ENCODE assay signal across 27 mouse cellular contexts in the genomic region with DNA sequence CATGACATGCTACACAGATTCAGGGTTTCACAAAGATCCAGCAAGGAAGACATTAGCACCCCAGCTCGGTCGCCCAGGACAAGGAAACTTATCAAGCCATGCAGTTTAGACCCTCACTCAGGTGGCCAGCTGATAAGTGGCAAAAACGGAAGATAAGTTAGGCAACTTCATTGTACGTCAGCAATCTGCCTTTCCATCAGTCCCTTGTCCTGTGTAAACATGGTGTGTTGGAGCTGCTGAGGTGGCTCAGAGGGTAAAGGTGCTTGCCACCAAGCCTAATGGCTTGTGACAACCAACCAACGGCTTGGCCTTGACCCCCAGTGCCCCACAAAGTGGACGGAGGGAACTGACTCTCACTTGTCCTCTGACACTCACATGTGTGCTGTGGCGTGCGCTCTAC. TPM values are rescaled to one million over a fixed set of nuclear protein-coding genes. Genes with fewer than 3 reads are reported as not detected.
A peak's percentile ranks its signal among the peaks of the same experiment; 100 is the strongest.
DNase-seq lines count a peak whose midpoint lies in the region; ATAC-seq and TF ChIP-seq lines count a peak whose summit lies in the region.
"Had no signal": no experiment of that assay in that cellular context is flagged by ENCODE, and none has a peak within 500 bp of the region (broad histone marks: within the 10 kb centered on the region; RNA-seq: fewer than 3 reads in every experiment).

No protein-coding gene starts in this region.

- H3K4me3 ChIP-seq in intestine, postnatal 0 days (ENCODE audit: low read depth, low read length): no peak overlapping the region
- no peak overlapping the region for H3K4me3 ChIP-seq in intestine, embryonic 15.5 days (replicated peaks)
- no peak overlapping the region for H3K4me3 ChIP-seq in liver, embryonic 11.5 days (ENCODE audit: low read depth, low read length)
- no peak overlapping the region for H3K4me3 ChIP-seq in liver, postnatal 0 days (ENCODE audit: low read depth, low read length)
- H3K4me3 ChIP-seq in forebrain, postnatal 0 days (ENCODE audit: low read depth, low read length): no peak overlapping the region
- H3K4me3 ChIP-seq: embryonic facial prominence, embryonic 10.5 days; forebrain, embryonic 10.5 days; heart, embryonic 13.5 days; limb, embryonic 13.5 days; lung, embryonic 15.5 days; midbrain, embryonic 12.5 days had no signal

- no peaks in the 10 kb centered on the region for H3K4me1 ChIP-seq in intestine, postnatal 0 days (replicated peaks; ENCODE audit: control insufficient read depth, insufficient read depth, low read length)
- H3K4me1 ChIP-seq in intestine, embryonic 15.5 days (replicated peaks): no peaks in the 10 kb centered on the region
- H3K4me1 ChIP-seq in liver, embryonic 11.5 days (replicated peaks; ENCODE audit: control insufficient read depth, insufficient read depth, low read length): peaks cover 23% of the 10 kb centered on the region
- H3K4me1 ChIP-seq in liver, postnatal 0 days (ENCODE audit: insufficient read depth): peaks cover 14% of the 10 kb centered on the region
- H3K4me1 ChIP-seq in forebrain, postnatal 0 days (ENCODE audit: insufficient read depth): no peaks in the 10 kb centered on the region
- H3K4me1 ChIP-seq: embryonic facial prominence, embryonic 10.5 days; forebrain, embryonic 10.5 days; limb, embryonic 13.5 days; midbrain, embryonic 12.5 days had no signal

- H3K27me3 ChIP-seq in intestine, postnatal 0 days (replicated peaks; ENCODE audit: control insufficient read depth, insufficient read depth, low read length): no peaks in the 10 kb centered on the region
- H3K27me3 ChIP-seq in intestine, embryonic 15.5 days (replicated peaks): no peaks in the 10 kb centered on the region
- no peaks in the 10 kb centered on the region for H3K27me3 ChIP-seq in liver, embryonic 11.5 days (replicated peaks; ENCODE audit: control insufficient read depth, insufficient read depth, low read length)
- no peaks in the 10 kb centered on the region for H3K27me3 ChIP-seq in liver, postnatal 0 days (ENCODE audit: insufficient read depth, low read length)
- no peaks in the 10 kb centered on the region for H3K27me3 ChIP-seq in forebrain, postnatal 0 days (ENCODE audit: insufficient read depth, low read length)
- H3K27me3 ChIP-seq: heart, embryonic 13.5 days; limb, embryonic 13.5 days; lung, embryonic 15.5 days; midbrain, embryonic 12.5 days; Patski had no signal

- peak; percentile 82; the same call in 1 of the 2 replicates for TF ChIP-seq EP300 in liver, postnatal 0 days (IDR thresholded peaks at IDR 0.05; ENCODE audit: low read depth)

- H3K36me3 ChIP-seq in intestine, postnatal 0 days (ENCODE audit: control insufficient read depth, insufficient read depth): peaks cover 54% of the 10 kb centered on the region
- H3K36me3 ChIP-seq in intestine, embryonic 15.5 days: no peaks in the 10 kb centered on the region; the same call in 1 of the 2 replicates
- H3K36me3 ChIP-seq in liver, embryonic 11.5 days (ENCODE audit: control insufficient read depth, insufficient read depth, low read length): peaks cover 7% of the 10 kb centered on the region; the same call in 1 of the 2 replicates
- peaks cover 50% of the 10 kb centered on the region for H3K36me3 ChIP-seq in liver, postnatal 0 days (replicated peaks; ENCODE audit: insufficient read depth, low read length)
- peaks cover 51% of the 10 kb centered on the region for H3K36me3 ChIP-seq in forebrain, postnatal 0 days (ENCODE audit: insufficient read depth)

- 54% methylated on average over 8 of the region's 8 CpGs for WGBS in intestine, postnatal 0 days
- WGBS in intestine, embryonic 15.5 days: 73% methylated on average over 8 of the region's 8 CpGs
- 44% methylated on average over 8 of the region's 8 CpGs for whole genome bisulfite sequencing in liver, embryonic 11.5 days
- WGBS in liver, postnatal 0 days (ENCODE audit: insufficient replicate concordance): 42% methylated on average over 8 of the region's 8 CpGs
- whole genome bisulfite sequencing in forebrain, postnatal 0 days: 91% methylated on average over 8 of the region's 8 CpGs

- no peak overlapping the region for H3K4me2 ChIP-seq in intestine, postnatal 0 days (replicated peaks; ENCODE audit: low read depth)
- no peak overlapping the region for H3K4me2 ChIP-seq in intestine, embryonic 15.5 days (replicated peaks)
- H3K4me2 ChIP-seq in liver, embryonic 11.5 days: peak overlapping the region; percentile 4
- no peak overlapping the region for H3K4me2 ChIP-seq in liver, postnatal 0 days (ENCODE audit: low read depth, low read length)
- H3K4me2 ChIP-seq in forebrain, postnatal 0 days (ENCODE audit: low read depth): no peak overlapping the region
- H3K4me2 ChIP-seq: heart, embryonic 13.5 days; limb, embryonic 13.5 days; lung, embryonic 15.5 days; midbrain, embryonic 12.5 days had no signal

- H3K27ac ChIP-seq in intestine, postnatal 0 days (ENCODE audit: low read depth, low read length): no peak overlapping the region
- no peak overlapping the region for H3K27ac ChIP-seq in intestine, embryonic 15.5 days
- peak overlapping the region; percentile 65 for H3K27ac ChIP-seq in liver, embryonic 11.5 days (ENCODE audit: low read depth, low read length)
- peak overlapping the region; percentile 44; the same call in 1 of the 2 replicates for H3K27ac ChIP-seq in liver, postnatal 0 days (ENCODE audit: low read depth)
- H3K27ac ChIP-seq in forebrain, postnatal 0 days (ENCODE audit: low read depth, low read length): no peak overlapping the region
- H3K27ac ChIP-seq: embryonic facial prominence, embryonic 10.5 days; forebrain, embryonic 10.5 days; heart, embryonic 13.5 days; limb, embryonic 13.5 days; lung, embryonic 15.5 days; midbrain, embryonic 12.5 days had no signal

- DNase-seq in liver, embryonic 11.5 days (ENCODE audit: low spot score): no peak
- no peak for DNase-seq in liver, postnatal 0 days
- peak; percentile 61 for DNase-seq in yolk sac, embryonic 10.5 days (ENCODE audit: low spot score)
- no peak for DNase-seq in spleen, postnatal 10 days (ENCODE audit: low spot score in 2 of 2)
- DNase-seq in lung, postnatal 25 days (ENCODE audit: low spot score): no peak
- no peak for DNase-seq in forebrain, postnatal 0 days
- DNase-seq: adrenal gland, adult 8-10 months; cerebellum, adult 8-10 months; gastrocnemius, postnatal 14 days; heart, adult 18-20 months; heart, postnatal 14 days; kidney, adult 8-10 months; kidney, postnatal 25 days; lung, postnatal 4 days; right cerebral cortex, postnatal 14 days; thymus, postnatal 14 days had no signal

- H3K9ac ChIP-seq in intestine, postnatal 0 days (ENCODE audit: low read depth, low read length): no peak overlapping the region
- H3K9ac ChIP-seq in intestine, embryonic 15.5 days: no peak overlapping the region
- H3K9ac ChIP-seq in liver, embryonic 11.5 days (ENCODE audit: low read depth, low read length): no peak overlapping the region
- no peak overlapping the region for H3K9ac ChIP-seq in liver, postnatal 0 days (replicated peaks)
- H3K9ac ChIP-seq in forebrain, postnatal 0 days: no peak overlapping the region
- H3K9ac ChIP-seq: heart, embryonic 13.5 days; limb, embryonic 13.5 days; lung, embryonic 15.5 days; midbrain, embryonic 12.5 days had no signal

- peak; percentile 70 for ATAC-seq in intestine, postnatal 0 days
- no peak for ATAC-seq in intestine, embryonic 15.5 days
- ATAC-seq in liver, embryonic 11.5 days (replicated peaks; ENCODE audit: low FRiP score): peak; percentile 70
- peak; percentile 78 for ATAC-seq in liver, postnatal 0 days
- no peak for ATAC-seq in forebrain, postnatal 0 days
- ATAC-seq: CD4-positive, CD25-positive, alpha-beta regulatory T cell, adult 4 months; forebrain, embryonic 16.5 days; Patski had no signal

- TF ChIP-seq CTCF in intestine, postnatal 0 days (IDR thresholded peaks at IDR 0.05; ENCODE audit: low read depth): no peak
- TF ChIP-seq CTCF in liver, postnatal 0 days (IDR thresholded peaks at IDR 0.05; ENCODE audit: low read depth): no peak
- TF ChIP-seq CTCF in forebrain, postnatal 0 days (IDR thresholded peaks at IDR 0.05; ENCODE audit: low read depth): no peak

- H3K9me3 ChIP-seq in intestine, postnatal 0 days (ENCODE audit: control insufficient read depth): no peaks in the 10 kb centered on the region
- no peaks in the 10 kb centered on the region for H3K9me3 ChIP-seq in intestine, embryonic 15.5 days
- no peaks in the 10 kb centered on the region for H3K9me3 ChIP-seq in liver, embryonic 11.5 days (ENCODE audit: control insufficient read depth, low read length)
- no peaks in the 10 kb centered on the region for H3K9me3 ChIP-seq in liver, postnatal 0 days (ENCODE audit: low read length)
- no peaks in the 10 kb centered on the region for H3K9me3 ChIP-seq in forebrain, postnatal 0 days (ENCODE audit: low read length)
- H3K9me3 ChIP-seq: embryonic facial prominence, embryonic 10.5 days; forebrain, embryonic 10.5 days; heart, embryonic 13.5 days; limb, embryonic 13.5 days; lung, embryonic 15.5 days; midbrain, embryonic 12.5 days had no signal

RNA-seq across cellular contexts. Expression of gene Os9, which starts 20.5 kb away (rescaled TPM):
- polyA plus RNA-seq in intestine, postnatal 0 days (2015; fragmentation: Nextera tagmentation; extraction: Ambion mirVana): 113 and 116 TPM in 2 replicates
- 93.0 and 104 TPM in 2 replicates for polyA plus RNA-seq in intestine, embryonic 15.5 days (2015; fragmentation: Nextera tagmentation; extraction: Ambion mirVana)
- 51.2 and 54.7 TPM in 2 replicates for polyA plus RNA-seq in liver, embryonic 11.5 days (2014; fragmentation: Nextera tagmentation; extraction: Ambion mirVana)
- polyA plus RNA-seq in liver, postnatal 0 days (2015; fragmentation: Nextera tagmentation; extraction: Ambion mirVana): 78.8 and 81.4 TPM in 2 replicates
- total RNA-seq in forebrain, postnatal 0 days (2014; rRNA removed): 118 and 119 TPM in 2 replicates
- 122 TPM in 2 replicates for polyA plus RNA-seq in forebrain, postnatal 0 days (2015; fragmentation: Nextera tagmentation; extraction: Ambion mirVana)

RNA-seq across cellular contexts. Expression of gene Agap2, which starts 25.3 kb away (rescaled TPM):
- 0.07 and 0.20 TPM in 2 replicates for polyA plus RNA-seq in intestine, postnatal 0 days (2015; fragmentation: Nextera tagmentation; extraction: Ambion mirVana)
- 0.16 and 0.43 TPM in 2 replicates for polyA plus RNA-seq in intestine, embryonic 15.5 days (2015; fragmentation: Nextera tagmentation; extraction: Ambion mirVana)
- polyA plus RNA-seq in liver, embryonic 11.5 days (2014; fragmentation: Nextera tagmentation; extraction: Ambion mirVana): 2.2 and 2.3 TPM in 2 replicates
- 0.33 and 0.88 TPM in 2 replicates for polyA plus RNA-seq in liver, postnatal 0 days (2015; fragmentation: Nextera tagmentation; extraction: Ambion mirVana)
- 220 and 258 TPM in 2 replicates for total RNA-seq in forebrain, postnatal 0 days (2014; rRNA removed)
- 3.5 and 4.6 TPM in 2 replicates for polyA plus RNA-seq in forebrain, postnatal 0 days (2015; fragmentation: Nextera tagmentation; extraction: Ambion mirVana)
- polyA plus RNA-seq: heart, embryonic 13.5 days had no signal

RNA-seq across cellular contexts. Expression of gene Tspan31, which starts 30.4 kb away (rescaled TPM):
- 264 and 300 TPM in 2 replicates for polyA plus RNA-seq in intestine, postnatal 0 days (2015; fragmentation: Nextera tagmentation; extraction: Ambion mirVana)
- polyA plus RNA-seq in intestine, embryonic 15.5 days (2015; fragmentation: Nextera tagmentation; extraction: Ambion mirVana): 167 and 181 TPM in 2 replicates
- 112 and 121 TPM in 2 replicates for polyA plus RNA-seq in liver, embryonic 11.5 days (2014; fragmentation: Nextera tagmentation; extraction: Ambion mirVana)
- 224 and 230 TPM in 2 replicates for polyA plus RNA-seq in liver, postnatal 0 days (2015; fragmentation: Nextera tagmentation; extraction: Ambion mirVana)
- total RNA-seq in forebrain, postnatal 0 days (2014; rRNA removed): 105 and 201 TPM in 2 replicates
- 83.9 and 98.1 TPM in 2 replicates for polyA plus RNA-seq in forebrain, postnatal 0 days (2015; fragmentation: Nextera tagmentation; extraction: Ambion mirVana)

RNA-seq across cellular contexts. Expression of gene Cdk4, which starts 37.1 kb away (rescaled TPM):
- 500 and 515 TPM in 2 replicates for polyA plus RNA-seq in intestine, postnatal 0 days (2015; fragmentation: Nextera tagmentation; extraction: Ambion mirVana)
- polyA plus RNA-seq in intestine, embryonic 15.5 days (2015; fragmentation: Nextera tagmentation; extraction: Ambion mirVana): 1,579 and 1,616 TPM in 2 replicates
- polyA plus RNA-seq in liver, embryonic 11.5 days (2014; fragmentation: Nextera tagmentation; extraction: Ambion mirVana): 1,533 and 1,539 TPM in 2 replicates
- 209 and 225 TPM in 2 replicates for polyA plus RNA-seq in liver, postnatal 0 days (2015; fragmentation: Nextera tagmentation; extraction: Ambion mirVana)
- 432 and 445 TPM in 2 replicates for total RNA-seq in forebrain, postnatal 0 days (2014; rRNA removed)
- polyA plus RNA-seq in forebrain, postnatal 0 days (2015; fragmentation: Nextera tagmentation; extraction: Ambion mirVana): 656 and 790 TPM in 2 replicates

RNA-seq across cellular contexts. Expression of gene March9, which starts 40.4 kb away (rescaled TPM):
- polyA plus RNA-seq in intestine, postnatal 0 days (2015; fragmentation: Nextera tagmentation; extraction: Ambion mirVana): 0.91 and 1.1 TPM in 2 replicates
- 0.74 and 0.91 TPM in 2 replicates for polyA plus RNA-seq in intestine, embryonic 15.5 days (2015; fragmentation: Nextera tagmentation; extraction: Ambion mirVana)
- polyA plus RNA-seq in liver, embryonic 11.5 days (2014; fragmentation: Nextera tagmentation; extraction: Ambion mirVana): 0.38 TPM in 2 replicates
- 0.04 and 0.06 TPM in 2 replicates for polyA plus RNA-seq in liver, postnatal 0 days (2015; fragmentation: Nextera tagmentation; extraction: Ambion mirVana)
- 70.7 and 75.8 TPM in 2 replicates for total RNA-seq in forebrain, postnatal 0 days (2014; rRNA removed)
- 7.9 and 8.1 TPM in 2 replicates for polyA plus RNA-seq in forebrain, postnatal 0 days (2015; fragmentation: Nextera tagmentation; extraction: Ambion mirVana)

Comparison
In these comparisons a context has a peak if more than half of its experiments do, and no peak if none do; other contexts are left out.
1. ATAC-seq: peak in intestine, postnatal 0 days (single experiment), liver, embryonic 11.5 days (single experiment) and liver, postnatal 0 days (single experiment); none in intestine, embryonic 15.5 days (single experiment) and forebrain, postnatal 0 days (single experiment).
2. H3K27ac ChIP-seq: peak in liver, embryonic 11.5 days (single experiment) and liver, postnatal 0 days (single experiment); none in intestine, postnatal 0 days (single experiment), intestine, embryonic 15.5 days (single experiment) and forebrain, postnatal 0 days (single experiment).